Mouse (Mus musculus) kidney, postnatal 0 days (tissue): ENCODE measurements around the gene Gm10024. TPM values are rescaled to one million over a fixed set of nuclear protein-coding genes. Genes with fewer than 3 reads are reported as not detected.
"Not testable (repeated sequence)": the region's sequence is repeated elsewhere in the genome, so short reads cannot be mapped to it uniquely, and the experiment has no call there.

Source experiments
- ATAC-seq: fragments of 200-750 bp; cut with Nextera tagmentation; replicated peaks from 2 replicates; pipeline ENCODE4 v1.8.0; 2017; ENCODE audit warnings: low read depth, moderate number of reproducible peaks, moderate TSS enrichment, moderate library complexity; ENCODE audit not compliant: low FRiP score
- DNase-seq: peaks from one replicate; pipeline ENCODE4 v3.0.0-alpha.2; 2016; ENCODE audit warnings: low spot score
- H3K27ac ChIP-seq: fragments of 300-500 bp; sonication (generic); 2 replicates; pipeline ENCODE4 v1.5.1; 2014; ENCODE audit warnings: mild to moderate bottlenecking
- H3K27me3 ChIP-seq: fragments of 300-500 bp; sonication (generic); 2 replicates; pipeline ENCODE4 v1.6.1; 2014; ENCODE audit warnings: low read length, mixed read lengths; ENCODE audit not compliant: insufficient read depth
- H3K36me3 ChIP-seq: fragments of 300-500 bp; sonication (generic); 2 replicates; pipeline ENCODE4 v1.6.1; 2014; ENCODE audit warnings: low read length, mixed read lengths; ENCODE audit not compliant: insufficient read depth
- H3K4me1 ChIP-seq: fragments of 300-500 bp; sonication (generic); replicated peaks from 2 replicates; pipeline ENCODE4 v1.6.1; 2014; ENCODE audit warnings: antibody characterized with exemption, low read length, mixed read lengths; ENCODE audit not compliant: insufficient read depth
- H3K4me2 ChIP-seq: fragments of 300-500 bp; sonication (generic); 2 replicates; pipeline ENCODE4 v1.6.1; 2014; ENCODE audit warnings: mild to moderate bottlenecking, low read length, moderate library complexity, mixed read lengths
- H3K4me3 ChIP-seq: fragments of 300-500 bp; sonication (generic); replicated peaks from 2 replicates; pipeline ENCODE4 v1.5.1; 2014; ENCODE audit warnings: low read depth, low read length
- H3K9ac ChIP-seq: fragments of 300-500 bp; sonication (generic); 2 replicates; pipeline ENCODE4 v1.6.1; 2014; ENCODE audit warnings: low read depth, low read length
- H3K9me3 ChIP-seq: fragments of 300-500 bp; sonication (generic); replicated peaks from 2 replicates; pipeline ENCODE4 v1.6.1; 2016; ENCODE audit warnings: low read length, inconsistent platforms, mixed read lengths
- CTCF ChIP-seq: IDR thresholded peaks from 2 replicates; pipeline ENCODE4 v1.5.1; 2016; ENCODE audit warnings: antibody characterized with exemption, low read depth, mild to moderate bottlenecking, moderate library complexity
- WGBS: fragments of 180-500 bp; shearing (Covaris S2); extraction: QIAGEN DNeasy Blood & Tissue Kit; methylation state at CpG from one replicate; pipeline ENCODE4 v1.1.7; 2014; 5-methylcytosine and 5-hydroxymethylcytosine counted together
- polyA plus RNA-seq: library from polyadenylated mRNA; unstranded; fragments of >200 nt; fragmentation: Nextera tagmentation; extraction: Ambion mirVana; gene quantifications from 2 replicates; pipeline ENCODE4 v1.2.1, GENCODE M21; 2015

Gm10024 gene
- polyA plus RNA-seq, 1 experiment from 2014 or later: not detected

DNA sequence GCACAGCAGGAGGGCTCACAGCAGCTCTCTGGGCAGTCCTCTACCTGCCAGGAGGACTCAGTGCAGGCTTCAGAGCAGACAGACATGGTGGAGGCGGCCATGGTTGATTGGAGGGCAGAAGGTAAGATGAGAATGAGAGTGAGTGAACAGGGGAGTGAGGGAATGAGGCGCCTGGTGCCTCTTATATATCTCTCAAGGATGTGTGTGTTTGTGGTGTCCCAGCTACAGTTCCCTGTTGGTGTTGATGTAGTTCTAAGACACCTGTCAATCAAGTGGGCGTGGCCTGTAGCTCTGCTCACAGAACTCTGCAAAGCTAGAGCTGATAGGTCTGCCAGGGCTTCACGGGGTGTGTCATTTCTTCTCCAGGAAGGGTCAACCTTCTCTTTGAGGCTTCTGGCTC, 14.1 kb upstream of the Gm10024 start, which contains the start of gene Gm9508:
Gene Gm9508, minus strand, starts transcription at position 101 of the 400 bp plus-strand sequence.
- H3K4me1 ChIP-seq: no peaks in the 10 kb centered on the region
- H3K9ac ChIP-seq: no peak within 1 kb of the TSS
- H3K36me3 ChIP-seq: no peaks in the 10 kb centered on the region
- no peak within 1 kb of the TSS for H3K4me2 ChIP-seq
- no peaks in the 10 kb centered on the region for H3K27me3 ChIP-seq
- WGBS: 32% methylated on average over 4 of the region's 4 CpGs
- DNase-seq (no peak), ATAC-seq (no peak)
- no peak within 1 kb of the TSS for H3K27ac ChIP-seq
- no peaks in the 10 kb centered on the region for H3K9me3 ChIP-seq
- no peak for TF ChIP-seq CTCF
- no peak within 1 kb of the TSS for H3K4me3 ChIP-seq

GRCm38 (mm10) chr10:77706326-77706725, 4.9 kb upstream of the Gm10024 start, which contains the start of gene Gm10272:
Gm10272 (plus strand) TSS chr10:77706626.
- no peaks in the 10 kb centered on the region for H3K27me3 ChIP-seq
- no peaks in the 10 kb centered on the region for H3K4me1 ChIP-seq
- TF ChIP-seq CTCF: no peak
- DNase-seq (no peak), ATAC-seq (no peak)
- H3K9me3 ChIP-seq: no peaks in the 10 kb centered on the region
- H3K27ac ChIP-seq: no peak within 1 kb of the TSS
- no peak within 1 kb of the TSS for H3K4me3 ChIP-seq
- no peak within 1 kb of the TSS for H3K4me2 ChIP-seq
- 87% methylated on average over 1 of the region's 1 CpGs for WGBS
- H3K36me3 ChIP-seq: no peaks in the 10 kb centered on the region
- no peak within 1 kb of the TSS for H3K9ac ChIP-seq

GRCm38 (mm10) chr10:77709831-77710230, 1.4 kb upstream of the Gm10024 start:
- H3K4me3 ChIP-seq: no peak overlapping the region
- no peak for DNase-seq
- no peak for ATAC-seq
- peak; percentile 36; the same call in 1 of the 2 replicates for TF ChIP-seq CTCF
- no peak overlapping the region for H3K4me2 ChIP-seq
- no peaks in the 10 kb centered on the region for H3K4me1 ChIP-seq
- H3K9me3 ChIP-seq: no peaks in the 10 kb centered on the region
- WGBS: 75% methylated on average over 3 of the region's 3 CpGs
- no peak overlapping the region for H3K27ac ChIP-seq
- H3K36me3 ChIP-seq: no peaks in the 10 kb centered on the region
- no peak overlapping the region for H3K9ac ChIP-seq
- no peaks in the 10 kb centered on the region for H3K27me3 ChIP-seq

GRCm38 (mm10) chr10:77713734-77714133, 2.5 kb downstream of the Gm10024 start:
- H3K36me3 ChIP-seq: no peaks in the 10 kb centered on the region
- no peak for TF ChIP-seq CTCF
- no peaks in the 10 kb centered on the region for H3K4me1 ChIP-seq

DNA sequence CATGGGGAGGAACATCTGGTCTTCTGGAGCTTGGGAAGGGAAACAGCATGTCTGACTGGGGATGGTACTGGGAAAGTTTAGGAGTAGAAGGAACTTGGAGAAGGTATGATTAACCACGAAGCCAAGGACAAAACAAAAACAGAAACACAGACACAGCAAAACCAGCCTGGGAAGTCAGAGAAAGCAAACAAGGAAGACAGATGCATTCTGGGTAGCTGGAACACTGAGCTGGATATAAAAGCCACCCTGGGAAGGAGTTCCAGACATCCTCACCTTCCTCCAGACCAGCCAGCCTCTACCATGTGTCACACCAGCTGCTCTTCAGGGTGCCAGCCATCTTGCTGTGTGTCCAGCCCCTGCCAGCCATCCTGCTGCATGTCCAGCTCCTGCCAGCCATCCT, 4.2 kb downstream of the Gm10024 start, which contains the start of gene Gm10142:
Gene Gm10142, plus strand, starts transcription at position 301 of the 400 bp plus-strand sequence.
- no peak within 1 kb of the TSS for H3K27ac ChIP-seq
- H3K27me3 ChIP-seq: no peaks in the 10 kb centered on the region
- no peak within 1 kb of the TSS for H3K9ac ChIP-seq
- H3K4me3 ChIP-seq: no peak within 1 kb of the TSS
- no peaks in the 10 kb centered on the region for H3K9me3 ChIP-seq
- H3K4me1 ChIP-seq: no peaks in the 10 kb centered on the region
- no peak for TF ChIP-seq CTCF
- WGBS: 68% methylated on average over 1 of the region's 1 CpGs
- H3K36me3 ChIP-seq: no peaks in the 10 kb centered on the region
- no peak for ATAC-seq
- no peak within 1 kb of the TSS for H3K4me2 ChIP-seq
- no peak for DNase-seq

More at GRCm38 (mm10) chr10:77713734-77714133, 2.5 kb downstream of the Gm10024 start:
- no peaks in the 10 kb centered on the region for H3K9me3 ChIP-seq
- H3K4me2 ChIP-seq: no peak overlapping the region
- DNase-seq (no peak), ATAC-seq (no peak)
- no peak overlapping the region for H3K9ac ChIP-seq
- H3K27ac ChIP-seq: no peak overlapping the region
- H3K4me3 ChIP-seq: no peak overlapping the region
- 51% methylated on average over 4 of the region's 4 CpGs for WGBS
- H3K27me3 ChIP-seq: no peaks in the 10 kb centered on the region

- not testable (repeated sequence) for H3K4me3 ChIP-seq, H3K27me3 ChIP-seq, ATAC-seq, H3K36me3 ChIP-seq, DNase-seq, H3K9me3 ChIP-seq, H3K4me1 ChIP-seq, H3K27ac ChIP-seq, H3K9ac ChIP-seq, H3K4me2 ChIP-seq
- WGBS: 92% methylated on average over 1 of the region's 1 CpGs
Observed at GRCm38 (mm10) chr10:77720299-77720698, 9.0 kb downstream of the Gm10024 start, which contains the start of gene Krtap12-1. Krtap12-1 (plus strand) TSS chr10:77720599.

- WGBS: 79% methylated on average over 8 of the region's 8 CpGs
Observed at GRCm38 (mm10) chr10:77724855-77725254, 13.6 kb downstream of the Gm10024 start.

More at GRCm38 (mm10) chr10:77724855-77725254, 13.6 kb downstream of the Gm10024 start:
- no peaks in the 10 kb centered on the region for H3K9me3 ChIP-seq
- DNase-seq: no peak
- no peak for ATAC-seq
- no peaks in the 10 kb centered on the region for H3K27me3 ChIP-seq
- H3K4me3 ChIP-seq: no peak overlapping the region
- no peak overlapping the region for H3K27ac ChIP-seq
- peak; percentile 16; the same call in 1 of the 2 replicates for TF ChIP-seq CTCF
- no peak overlapping the region for H3K4me2 ChIP-seq
- H3K36me3 ChIP-seq: no peaks in the 10 kb centered on the region
- H3K9ac ChIP-seq: no peak overlapping the region
- H3K4me1 ChIP-seq: no peaks in the 10 kb centered on the region
